Mouse (Mus musculus) stomach, embryonic 14.5 days (tissue): ENCODE results near the gene Oas1e. TPM values are rescaled to one million over a fixed set of nuclear protein-coding genes. Genes with fewer than 3 reads are reported as not detected.
"Not testable (repeated sequence)": the region's sequence is repeated elsewhere in the genome, so short reads cannot be mapped to it uniquely, and the experiment has no call there.

Source experiments
- ATAC-seq: fragments of 200-750 bp; cut with Nextera tagmentation; 2 replicates; pipeline ENCODE4 v1.8.0; 2017; ENCODE audit warnings: low read depth, moderate TSS enrichment; ENCODE audit not compliant: insufficient number of reproducible peaks, insufficient read depth, low FRiP score
- H3K27ac ChIP-seq: fragments of 300-500 bp; sonication (generic); 2 replicates; pipeline ENCODE4 v1.5.1; 2014; ENCODE audit warnings: mild to moderate bottlenecking, low read length, moderate library complexity, mixed read lengths
- H3K27me3 ChIP-seq: fragments of 300-500 bp; sonication (generic); 2 replicates; pipeline ENCODE4 v1.6.1; 2014; ENCODE audit warnings: low read length, control low read depth, mixed read lengths; ENCODE audit not compliant: control insufficient read depth, insufficient read depth
- H3K36me3 ChIP-seq: fragments of 300-500 bp; sonication (generic); 2 replicates; pipeline ENCODE4 v1.6.1; 2014; ENCODE audit warnings: mild to moderate bottlenecking, control low read depth, low read length, moderate library complexity, mixed read lengths; ENCODE audit not compliant: control insufficient read depth, insufficient read depth
- H3K4me1 ChIP-seq: fragments of 300-500 bp; sonication (generic); 2 replicates; pipeline ENCODE4 v1.6.1; 2014; ENCODE audit warnings: low read length, control low read depth, mixed read lengths; ENCODE audit not compliant: control insufficient read depth, insufficient read depth
- H3K4me2 ChIP-seq: fragments of 300-500 bp; sonication (generic); replicated peaks from 2 replicates; pipeline ENCODE4 v1.6.1; 2014; ENCODE audit warnings: low read depth, low read length, control low read depth
- H3K4me3 ChIP-seq: fragments of 300-500 bp; sonication (generic); 2 replicates; pipeline ENCODE4 v1.5.1; 2014; ENCODE audit warnings: low read depth, low read length, control low read depth
- H3K9ac ChIP-seq: fragments of 300-500 bp; sonication (generic); replicated peaks from 2 replicates; pipeline ENCODE4 v1.6.1; 2014; ENCODE audit warnings: low read depth, mild to moderate bottlenecking, control low read depth, low read length, moderate library complexity, mixed read lengths
- H3K9me3 ChIP-seq: fragments of 300-500 bp; sonication (generic); 2 replicates; pipeline ENCODE4 v1.6.1; 2016; ENCODE audit warnings: low read depth, low read length, control low read depth; ENCODE audit not compliant: control insufficient read depth
- WGBS: fragments of 180-500 bp; shearing (Covaris S2); extraction: QIAGEN DNeasy Blood & Tissue Kit; methylation state at CpG from one replicate; pipeline ENCODE4 v1.1.7; 2014; 5-methylcytosine and 5-hydroxymethylcytosine counted together
- polyA plus RNA-seq: library from polyadenylated mRNA; unstranded; fragments of >200 nt; fragmentation: Nextera tagmentation; extraction: Ambion mirVana; gene quantifications from 2 replicates; pipeline ENCODE4 v1.2.1, GENCODE M21; 2014

Gene Oas1e
- polyA plus RNA-seq, 1 experiment from 2014 or later, result not detected

DNA sequence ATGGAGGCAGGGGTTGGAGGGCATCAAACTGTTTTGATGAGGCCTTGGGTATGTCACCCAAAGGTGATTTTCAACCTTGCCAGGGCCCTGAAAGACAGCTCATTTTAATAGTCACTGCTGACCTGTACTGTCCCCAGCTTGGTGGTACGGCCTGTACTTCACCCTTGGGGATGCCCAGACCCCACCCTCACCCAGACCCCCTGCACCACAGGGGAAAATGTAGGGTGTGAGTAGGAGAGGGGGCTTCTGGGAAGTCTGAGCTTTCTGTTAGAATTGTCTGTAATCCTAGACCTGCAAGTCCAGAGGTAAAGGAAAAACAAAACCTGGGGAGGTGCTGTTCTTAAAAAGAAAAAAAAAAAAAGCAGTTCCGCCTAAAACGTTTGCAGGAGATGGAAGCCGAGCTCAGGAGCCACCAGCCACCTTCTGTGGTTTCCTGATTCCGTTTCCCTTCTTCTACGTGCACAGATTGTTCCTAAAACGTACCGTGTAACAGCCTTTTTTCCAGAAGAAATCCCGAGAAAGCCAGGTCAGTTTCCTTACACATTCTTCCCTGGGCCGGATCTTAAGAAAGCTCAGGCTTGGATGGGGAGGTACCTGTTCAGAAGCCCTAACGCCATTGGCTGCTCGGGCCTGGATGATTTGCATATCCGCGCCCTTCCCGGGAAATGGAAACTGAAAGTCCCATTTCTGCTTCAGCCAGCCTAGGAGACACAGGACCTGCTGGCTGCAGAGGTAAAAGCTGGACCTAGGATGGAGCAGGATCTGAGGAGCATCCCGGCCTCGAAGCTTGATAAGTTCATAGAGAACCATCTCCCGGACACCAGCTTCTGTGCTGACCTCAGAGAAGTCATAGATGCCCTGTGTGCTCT, 16.9 kb upstream of the Oas1e start, which contains the start of gene Oas1c:
Gene Oas1c (minus strand): TSS at position 564 of the 869 bp plus-strand sequence.
- ATAC-seq, result peak; percentile 86
- Histone ChIP-seq H3K4me1 (peaks cover 4% of the 10 kb centered on the region; the same call in 1 of the 2 replicates), H3K27me3 (no peaks in the 10 kb centered on the region), H3K36me3 (no peaks in the 10 kb centered on the region), H3K27ac (peak within 1 kb of the TSS; percentile 17; the same call in 1 of the 2 replicates), H3K9ac (no peak within 1 kb of the TSS; the same call in 1 of the 2 replicates), H3K4me2 (peak within 1 kb of the TSS; percentile 48), H3K9me3 (no peaks in the 10 kb centered on the region), H3K4me3 (peak within 1 kb of the TSS; percentile 26)
- 5% methylated on average over 18 of the region's 18 CpGs for WGBS

- no peak overlapping the region for H3K4me2 ChIP-seq
- no peaks in the 10 kb centered on the region for H3K9me3 ChIP-seq
- H3K27ac ChIP-seq, result no peak overlapping the region
- ATAC-seq, result no peak
- no peaks in the 10 kb centered on the region for H3K36me3 ChIP-seq
- no peak overlapping the region for H3K4me3 ChIP-seq
- H3K9ac ChIP-seq, result no peak overlapping the region
- WGBS, result 44% methylated on average over 6 of the region's 6 CpGs
- peaks cover 4% of the 10 kb centered on the region; the same call in 1 of the 2 replicates for H3K4me1 ChIP-seq
- H3K27me3 ChIP-seq, result no peaks in the 10 kb centered on the region
These were observed 13.8 kb upstream of the Oas1e start for GRCm38 (mm10) chr5:120809171-120809570.

- Histone ChIP-seq H3K9ac (no peak overlapping the region), H3K36me3 (no peaks in the 10 kb centered on the region), H3K4me1 (no peaks in the 10 kb centered on the region), H3K9me3 (no peaks in the 10 kb centered on the region), H3K27ac (no peak overlapping the region), H3K27me3 (no peaks in the 10 kb centered on the region), H3K4me2 (no peak overlapping the region), H3K4me3 (no peak overlapping the region)
- WGBS, result 94% methylated on average over 1 of the region's 1 CpGs
- no peak for ATAC-seq
These were observed 11.1 kb upstream of the Oas1e start for GRCm38 (mm10) chr5:120806458-120806857.

DNA sequence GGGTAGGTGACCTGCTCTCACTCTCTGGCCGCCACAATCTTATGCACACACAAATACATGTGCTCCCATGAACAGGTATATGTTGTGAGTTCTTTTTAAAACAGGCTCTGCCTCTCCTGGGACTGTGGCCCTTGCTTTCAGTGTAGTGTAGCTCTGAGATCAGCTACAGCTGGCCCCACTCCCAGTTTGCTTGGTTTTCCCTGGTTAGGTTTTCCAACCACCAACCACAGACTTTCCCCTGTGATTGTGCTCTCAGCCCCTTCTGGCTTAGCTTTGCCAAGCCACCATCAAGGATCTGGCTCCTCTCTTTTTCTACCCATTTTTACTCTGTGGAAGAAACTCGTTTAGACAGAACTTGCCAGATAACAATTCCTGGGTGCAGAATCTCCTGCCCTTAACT, 8.3 kb upstream of the Oas1e start:
- no peak overlapping the region for H3K4me3 ChIP-seq
- H3K36me3 ChIP-seq, result no peaks in the 10 kb centered on the region

DNA sequence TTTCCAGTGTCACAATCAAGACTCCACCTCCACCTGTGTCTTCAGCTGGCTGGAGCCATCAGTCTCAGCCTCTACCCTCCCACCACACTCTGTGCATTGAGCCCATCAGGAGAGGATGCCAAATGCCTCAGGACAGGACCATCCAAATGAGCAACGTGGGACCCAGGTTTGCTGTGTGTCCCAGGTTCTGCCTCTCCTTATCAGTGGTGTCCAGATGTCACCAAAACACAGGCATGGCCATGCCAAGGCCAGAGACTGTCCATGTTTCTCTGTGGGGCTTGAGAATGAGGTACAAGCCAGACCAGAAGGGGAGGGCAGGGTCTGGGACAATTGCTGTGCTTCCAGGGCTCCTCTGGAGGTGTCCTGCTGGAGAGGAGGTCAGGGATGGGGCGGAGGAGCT, 3.6 kb upstream of the Oas1e start:
- H3K9ac ChIP-seq, H3K36me3 ChIP-seq, H3K27me3 ChIP-seq, H3K4me3 ChIP-seq, ATAC-seq, H3K4me1 ChIP-seq, H3K4me2 ChIP-seq, H3K9me3 ChIP-seq, H3K27ac ChIP-seq: not testable (repeated sequence)
- WGBS, result 61% methylated on average over 2 of the region's 2 CpGs

More for the DNA sequence above, 8.3 kb upstream of the Oas1e start:
- H3K27me3 ChIP-seq, result no peaks in the 10 kb centered on the region
- WGBS, result 61% methylated on average over 2 of the region's 2 CpGs
- no peaks in the 10 kb centered on the region for H3K4me1 ChIP-seq
- H3K9me3 ChIP-seq, result no peaks in the 10 kb centered on the region
- no peak overlapping the region for H3K4me2 ChIP-seq
- no peak overlapping the region for H3K9ac ChIP-seq
- H3K27ac ChIP-seq, result no peak overlapping the region
- ATAC-seq, result no peak

GRCm38 (mm10) chr5:120798147-120798546, 2.8 kb upstream of the Oas1e start:
- 73% methylated on average over 5 of the region's 5 CpGs for WGBS
- not testable (repeated sequence) for H3K27ac ChIP-seq

DNA sequence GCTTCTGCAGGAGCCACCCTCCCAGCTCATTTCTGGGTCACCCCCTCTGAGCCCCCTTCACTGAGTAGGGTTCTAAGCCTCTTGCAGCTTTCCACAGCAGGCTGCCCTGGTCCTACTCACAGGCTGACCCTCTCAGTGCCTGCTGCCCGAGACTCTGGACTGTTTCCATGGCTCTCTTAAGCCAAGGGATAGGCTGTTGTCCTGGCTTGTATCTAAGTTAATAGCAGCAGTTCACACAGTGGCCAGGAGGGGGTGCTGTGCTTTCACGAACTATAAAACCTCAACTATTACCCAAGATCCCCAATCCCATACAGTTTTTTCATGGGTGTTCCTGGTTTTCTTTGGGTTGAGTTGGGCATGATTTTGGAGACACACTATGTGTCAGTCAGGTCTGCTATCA, 2.3 kb downstream of the Oas1e start:
- no peaks in the 10 kb centered on the region for H3K4me1 ChIP-seq
- no peak for ATAC-seq
- WGBS, result 16% methylated on average over 2 of the region's 2 CpGs
- no peaks in the 10 kb centered on the region for H3K9me3 ChIP-seq
- H3K9ac ChIP-seq, result no peak overlapping the region
- H3K27ac ChIP-seq, result no peak overlapping the region
- H3K27me3 ChIP-seq, result no peaks in the 10 kb centered on the region
- no peak overlapping the region for H3K4me3 ChIP-seq
- no peak overlapping the region for H3K4me2 ChIP-seq
- H3K36me3 ChIP-seq, result no peaks in the 10 kb centered on the region

More at GRCm38 (mm10) chr5:120798147-120798546, 2.8 kb upstream of the Oas1e start:
- not testable (repeated sequence) for H3K9me3 ChIP-seq, H3K4me3 ChIP-seq, H3K9ac ChIP-seq, H3K27me3 ChIP-seq, H3K4me2 ChIP-seq, ATAC-seq, H3K4me1 ChIP-seq, H3K36me3 ChIP-seq

- no peak for ATAC-seq
- Histone ChIP-seq H3K27me3 (no peaks in the 10 kb centered on the region), H3K36me3 (no peaks in the 10 kb centered on the region), H3K9me3 (no peaks in the 10 kb centered on the region), H3K4me1 (no peaks in the 10 kb centered on the region), H3K4me3 (no peak overlapping the region), H3K9ac (no peak overlapping the region), H3K4me2 (no peak overlapping the region), H3K27ac (no peak overlapping the region)
- WGBS, result 59% methylated on average over 3 of the region's 3 CpGs
These were observed 8.3 kb downstream of the Oas1e start for GRCm38 (mm10) chr5:120787042-120787441.
